Mouse (Mus musculus) C2C12 (cell line): ENCODE measurements around the gene Pfn1. TPM values are rescaled to one million over a fixed set of nuclear protein-coding genes. Genes with fewer than 3 reads are reported as not detected.

Experiments
- H3K27me3 ChIP-seq: one replicate; pipeline ENCODE4 v1.6.1; 2011; ENCODE audit not compliant: control insufficient read depth, insufficient read depth, insufficient read length
- H3K36me3 ChIP-seq: one replicate; pipeline ENCODE4 v1.6.1; 2011; ENCODE audit not compliant: control insufficient read depth, insufficient read depth
- H3K4me3 ChIP-seq: one replicate; pipeline ENCODE4 v1.5.1; 2011; ENCODE audit warnings: mild to moderate bottlenecking, control low read depth; ENCODE audit not compliant: poor library complexity, insufficient read depth, severe bottlenecking
- H3K79me2 ChIP-seq: one replicate; pipeline ENCODE4 v1.6.1; 2011; ENCODE audit not compliant: control insufficient read depth, insufficient read depth
- H3K79me3 ChIP-seq: one replicate; pipeline ENCODE4 v1.6.1; 2011; ENCODE audit warnings: low read depth, control low read depth
- H3ac ChIP-seq: one replicate; pipeline ENCODE3; 2011; ENCODE audit warnings: low read depth; ENCODE audit not compliant: control insufficient read depth, insufficient read length
- CEBPB ChIP-seq: IDR thresholded peaks from one replicate; pipeline ENCODE4 v1.6.1; 2011; ENCODE audit warnings: low read depth, mild to moderate bottlenecking, control low read depth, moderate library complexity
- CTCF ChIP-seq: IDR thresholded peaks from one replicate; pipeline ENCODE4 v1.5.1; 2011; ENCODE audit not compliant: control insufficient read depth, insufficient read depth, insufficient read length
- FOSL1 ChIP-seq: IDR thresholded peaks from one replicate; pipeline ENCODE4 v1.8.0; 2011; ENCODE audit warnings: mild to moderate bottlenecking, low read length; ENCODE audit not compliant: poor library complexity, insufficient read depth, severe bottlenecking
- MAX ChIP-seq: IDR thresholded peaks from one replicate; pipeline ENCODE4 v1.6.1; 2011; ENCODE audit warnings: mild to moderate bottlenecking, control low read depth
- MYOD1 ChIP-seq: IDR thresholded peaks from one replicate; pipeline ENCODE4 v1.6.1; 2011; ENCODE audit warnings: low read depth; ENCODE audit not compliant: control insufficient read depth, insufficient read length
- MYOG ChIP-seq: IDR thresholded peaks from one replicate; pipeline ENCODE4 v1.6.1; 2011; ENCODE audit not compliant: control insufficient read depth, insufficient read length; ENCODE audit errors: extremely low read depth
- USF1 ChIP-seq: IDR thresholded peaks from one replicate; pipeline ENCODE4 v1.6.1; 2011; ENCODE audit warnings: low read depth, mild to moderate bottlenecking, control low read depth, moderate library complexity
- polyA plus RNA-seq: library from polyadenylated mRNA; unstranded; fragments of >200 nt; fragmentation: generic; extraction: Trizol; gene quantifications from one replicate; pipeline ENCODE4 v1.2.1, GENCODE M21; 2012; ENCODE audit warnings: missing spikeins

The Pfn1 gene
- polyA plus RNA-seq, 1 experiment, result 4,207 TPM

DNA sequence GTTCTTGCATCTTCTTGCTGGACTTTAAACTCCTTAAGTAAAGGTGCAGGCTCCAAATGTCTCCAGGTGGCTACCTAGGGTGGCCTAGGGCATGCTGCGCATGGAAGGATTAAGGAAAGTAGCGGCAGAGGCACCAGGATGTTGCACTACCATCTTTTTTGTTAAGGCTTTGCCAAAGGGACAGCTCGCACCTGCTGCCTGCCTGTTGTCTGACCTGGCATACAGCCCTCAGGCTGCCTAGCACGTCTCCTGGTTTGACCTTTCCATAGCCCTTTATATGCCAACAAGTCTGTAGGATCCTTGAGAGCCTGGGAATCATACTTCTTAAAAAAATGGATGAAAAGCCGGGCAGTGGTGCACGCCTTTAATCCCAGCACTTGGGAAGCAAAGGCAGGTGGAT, 11.4 kb downstream of the Pfn1 start:
- peaks cover 25% of the 10 kb centered on the region for H3K36me3 ChIP-seq
- no peak for TF ChIP-seq CTCF
- TF ChIP-seq MYOG, result no peak
- TF ChIP-seq CEBPB, result no peak
- no peak for TF ChIP-seq FOSL1
- TF ChIP-seq MAX, result no peak
- no peak for TF ChIP-seq MYOD1
- TF ChIP-seq USF1, result no peak
- H3K79me2 ChIP-seq, result peaks cover 32% of the 10 kb centered on the region
- H3K27me3 ChIP-seq, result no peaks in the 10 kb centered on the region
- H3K4me3 ChIP-seq, result no peak overlapping the region
- no peak overlapping the region for H3ac ChIP-seq
- H3K79me3 ChIP-seq, result peaks cover 11% of the 10 kb centered on the region

DNA sequence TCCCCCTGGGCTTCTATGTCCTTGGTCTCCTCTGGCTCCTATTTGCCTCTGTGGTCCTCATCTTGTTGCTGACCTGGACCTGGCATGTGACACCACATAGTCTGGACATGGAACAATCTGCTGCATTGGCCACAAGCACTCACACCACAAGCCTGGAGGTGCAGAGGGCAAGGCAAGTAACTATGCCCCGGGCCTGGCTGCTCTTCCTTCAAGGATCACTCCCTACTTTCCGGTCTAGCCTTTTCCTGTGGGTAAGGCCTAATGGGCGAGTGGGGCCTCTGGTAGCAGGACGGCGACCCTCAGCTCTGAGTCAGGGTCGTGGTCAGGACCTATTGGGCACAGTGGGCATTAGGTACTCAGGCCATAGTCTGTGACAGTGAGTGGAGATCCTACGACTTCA, 13.2 kb downstream of the Pfn1 start:
- H3K4me3 ChIP-seq, result no peak overlapping the region

DNA sequence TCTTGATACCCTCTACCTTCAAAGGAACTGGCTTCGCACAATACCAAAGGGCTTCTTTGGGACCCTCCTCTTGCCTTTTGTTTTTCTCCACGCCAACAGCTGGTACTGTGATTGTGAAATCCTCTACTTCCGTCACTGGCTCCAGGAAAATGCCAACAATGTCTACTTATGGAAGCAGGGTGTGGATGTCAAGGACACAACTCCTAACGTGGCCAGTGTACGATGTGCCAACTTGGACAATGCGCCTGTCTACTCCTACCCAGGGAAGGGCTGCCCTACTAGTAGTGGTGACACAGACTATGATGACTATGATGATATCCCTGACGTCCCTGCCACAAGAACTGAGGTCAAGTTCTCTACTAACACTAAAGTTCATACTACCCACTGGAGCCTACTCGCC, 14.5 kb downstream of the Pfn1 start:
- Histone ChIP-seq H3K79me2 (peaks cover 8% of the 10 kb centered on the region), H3K36me3 (peaks cover 18% of the 10 kb centered on the region), H3K79me3 (no peaks in the 10 kb centered on the region), H3K27me3 (no peaks in the 10 kb centered on the region), H3K4me3 (no peak overlapping the region), H3ac (no peak overlapping the region)
- no peak for TF ChIP-seq USF1

More for the DNA sequence above, 13.2 kb downstream of the Pfn1 start:
- H3K27me3 ChIP-seq, result no peaks in the 10 kb centered on the region
- H3K79me2 ChIP-seq, result peaks cover 21% of the 10 kb centered on the region
- H3K36me3 ChIP-seq, result peaks cover 23% of the 10 kb centered on the region
- H3ac ChIP-seq, result no peak overlapping the region
- TF ChIP-seq CTCF (no peak), USF1 (no peak), FOSL1 (no peak)
- H3K79me3 ChIP-seq, result peaks cover 8% of the 10 kb centered on the region

DNA sequence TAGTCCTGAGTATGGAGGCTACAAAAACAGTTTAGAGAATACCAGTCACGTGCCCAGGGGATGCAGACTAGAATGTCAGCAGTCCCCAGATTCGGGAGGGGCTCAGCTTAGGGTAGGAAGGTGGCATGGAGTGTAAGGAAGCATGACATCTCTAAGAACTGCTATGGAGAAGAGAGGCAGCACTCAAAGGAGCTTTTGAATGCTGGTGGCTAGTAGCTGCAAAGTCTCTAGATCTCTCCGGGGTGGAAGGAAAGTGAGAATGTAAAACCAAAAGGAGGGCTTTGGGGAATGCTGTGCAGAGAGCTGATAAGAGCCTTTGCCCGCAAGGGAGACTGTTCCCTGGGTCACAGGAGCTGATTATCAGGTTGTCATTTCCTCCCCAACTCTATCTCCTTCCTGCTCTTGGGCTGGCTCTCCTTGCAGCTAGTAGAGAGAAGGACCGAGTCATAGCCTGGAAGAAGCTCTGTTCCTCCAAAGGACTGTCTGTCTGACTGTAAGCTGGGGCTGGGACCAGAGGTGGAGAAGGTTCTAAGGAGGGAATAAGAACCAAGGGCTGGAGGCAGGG, 15.6 kb downstream of the Pfn1 start, which contains the start of gene Gp1ba:
Gp1ba (plus strand) TSS at position 409 of the 565 bp plus-strand sequence.
- H3K27me3 ChIP-seq, result no peaks in the 10 kb centered on the region
- H3K79me3 ChIP-seq, result no peaks in the 10 kb centered on the region
- H3K79me2 ChIP-seq, result no peaks in the 10 kb centered on the region
- TF ChIP-seq USF1 (peak; percentile 29), MAX (no peak)
- no peak within 1 kb of the TSS for H3ac ChIP-seq
- H3K36me3 ChIP-seq, result peaks cover 7% of the 10 kb centered on the region
- no peak within 1 kb of the TSS for H3K4me3 ChIP-seq

DNA sequence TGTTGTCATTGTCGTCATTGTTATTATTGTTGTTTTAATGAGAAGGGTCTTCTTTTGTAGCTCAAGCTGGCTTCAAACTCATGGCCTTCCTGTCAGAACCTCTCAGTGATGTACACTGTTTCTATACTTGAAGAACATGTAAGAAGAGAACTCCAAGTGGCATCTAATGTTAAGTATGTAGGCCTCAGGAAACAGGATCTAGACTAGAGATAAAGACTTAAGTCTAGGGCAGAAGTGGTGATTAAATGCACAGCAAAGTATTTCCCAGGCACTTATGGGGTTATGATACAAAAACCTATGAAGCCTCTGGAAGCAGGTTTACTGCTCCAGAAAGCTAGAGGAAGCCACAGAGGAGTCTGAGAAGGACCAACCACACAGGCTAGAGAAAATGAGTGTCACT, 16.2 kb downstream of the Pfn1 start:
- Histone ChIP-seq H3K27me3 (no peaks in the 10 kb centered on the region), H3K36me3 (peaks cover 2% of the 10 kb centered on the region), H3K79me2 (no peaks in the 10 kb centered on the region), H3ac (no peak overlapping the region), H3K4me3 (no peak overlapping the region), H3K79me3 (no peaks in the 10 kb centered on the region)
- TF ChIP-seq CEBPB, result no peak
- no peak for TF ChIP-seq FOSL1
- no peak for TF ChIP-seq MYOD1
- TF ChIP-seq MAX, result no peak
- TF ChIP-seq CTCF, result no peak

DNA sequence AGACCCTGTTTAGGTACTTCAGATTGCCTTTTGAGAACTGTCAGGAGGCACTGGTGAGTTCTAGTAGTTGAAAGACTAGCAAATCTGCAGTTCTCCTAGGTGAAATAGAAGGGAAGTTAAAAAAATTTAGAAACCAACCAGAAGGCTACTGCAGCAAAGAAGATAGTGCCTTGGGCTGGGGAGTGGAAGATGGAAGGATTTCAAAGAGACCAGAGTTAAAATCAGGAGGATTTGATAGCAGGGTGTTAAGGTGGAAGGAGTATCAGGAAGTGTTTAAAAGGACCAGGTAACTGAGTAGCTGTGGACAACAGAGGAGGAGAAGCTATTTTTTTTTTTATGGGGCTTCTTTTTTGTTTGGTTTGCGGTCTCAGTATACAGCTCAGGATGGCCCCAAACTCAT, 16.7 kb downstream of the Pfn1 start:
- H3K79me3 ChIP-seq, result no peaks in the 10 kb centered on the region
- no peak overlapping the region for H3K4me3 ChIP-seq
- H3K27me3 ChIP-seq, result no peaks in the 10 kb centered on the region
- no peak overlapping the region for H3ac ChIP-seq
- no peaks in the 10 kb centered on the region for H3K36me3 ChIP-seq
- H3K79me2 ChIP-seq, result no peaks in the 10 kb centered on the region
- TF ChIP-seq USF1 (no peak), MYOG (no peak), CEBPB (no peak), FOSL1 (no peak), MAX (no peak), MYOD1 (no peak), CTCF (no peak)
